Mouse (Mus musculus): ENCODE results near the gene Smarca2. TPM values are rescaled to one million over a fixed set of nuclear protein-coding genes. Genes with fewer than 3 reads are reported as not detected.
"Not testable (repeated sequence)": the region's sequence is repeated elsewhere in the genome, so short reads cannot be mapped to it uniquely, and the experiment has no call there.

Gene Smarca2
- total RNA-seq, 2 experiments from 2014 or later = 243 to 296 TPM

- intact Hi-C loops (cut with DNase I) = loop anchor here (5.0 kb wide), 1 partner anchor 694 kb away; the partner anchor contains the start of gene Pum3
These were observed 128.2 kb downstream of the Smarca2 start for GRCm38 (mm10) chr19:26733055-26733454.

GRCm38 (mm10) chr19:26733546-26734100, 128.8 kb downstream of the Smarca2 start:
- DNase-seq (ENCODE audit: low spot score in 2 of 2) = peak in 1 of 2 experiments; percentile 3
- intact Hi-C loops (cut with DNase I) = loop anchor here (5.0 kb wide), 1 partner anchor 694 kb away; the partner anchor contains the start of gene Pum3

More at GRCm38 (mm10) chr19:26733055-26733454, 128.2 kb downstream of the Smarca2 start:
- peak in 1 of 2 experiments; percentile 2 for DNase-seq (ENCODE audit: low spot score in 2 of 2)

GRCm38 (mm10) chr19:26734704-26735109, 129.9 kb downstream of the Smarca2 start:
- intact Hi-C loops (cut with DNase I) = loop anchor here (5.0 kb wide), 1 partner anchor 693 kb away; the partner anchor contains the start of gene Pum3
- DNase-seq (ENCODE audit: low spot score in 2 of 2) = peak in 1 of 2 experiments; percentile 4

GRCm38 (mm10) chr19:26745021-26745420, 140.2 kb downstream of the Smarca2 start:
- DNase-seq (ENCODE audit: low spot score in 2 of 2) = not testable (repeated sequence)
- intact Hi-C loops (cut with DNase I) = loop anchor here (5.0 kb wide), 3 partner anchors 102 to 687 kb away; partner anchors contain the start of gene Vldlr

- intact Hi-C loops (cut with DNase I) = loop anchor here (5.0 kb wide), 3 partner anchors 102 to 687 kb away; partner anchors contain the start of gene Vldlr
- DNase-seq (ENCODE audit: low spot score in 2 of 2) = no peak
These were observed 140.7 kb downstream of the Smarca2 start for GRCm38 (mm10) chr19:26745567-26745966.

GRCm38 (mm10) chr19:26746290-26746689, 141.4 kb downstream of the Smarca2 start:
- no peak for DNase-seq (ENCODE audit: low spot score in 2 of 2)
- intact Hi-C loops (cut with DNase I) = loop anchor here (5.0 kb wide), 3 partner anchors 101 to 686 kb away; partner anchors contain the start of gene Vldlr

- DNase-seq (ENCODE audit: low spot score in 2 of 2) = no peak
- intact Hi-C loops (cut with DNase I) = loop anchor here (5.0 kb wide), 3 partner anchors 100 to 685 kb away; partner anchors contain the start of gene Vldlr
These were observed 142.0 kb downstream of the Smarca2 start for GRCm38 (mm10) chr19:26746709-26747467.

GRCm38 (mm10) chr19:26747571-26748539, 143.0 kb downstream of the Smarca2 start:
- peak; percentile 75 to 79 for DNase-seq (ENCODE audit: low spot score in 2 of 2)
- intact Hi-C loops (cut with DNase I) = loop anchor here (5.0 kb wide), 3 partner anchors 99 to 684 kb away; partner anchors contain the start of gene Vldlr

- intact Hi-C loops (cut with DNase I) = loop anchor here (5.0 kb wide), 3 partner anchors 99 to 684 kb away; partner anchors contain the start of gene Vldlr
- DNase-seq (ENCODE audit: low spot score in 2 of 2) = no peak
These were observed 143.8 kb downstream of the Smarca2 start for GRCm38 (mm10) chr19:26748676-26749075.

GRCm38 (mm10) chr19:26749427-26750137, 144.7 kb downstream of the Smarca2 start:
- DNase-seq (ENCODE audit: low spot score in 2 of 2) = peak; percentile 41 to 55
- intact Hi-C loops (cut with DNase I) = loop anchor here (5.0 kb wide), 3 partner anchors 98 to 683 kb away; partner anchors contain the start of gene Vldlr

- DNase-seq (ENCODE audit: low spot score in 2 of 2) = no peak
- intact Hi-C loops (cut with DNase I) = no loop called here
These were observed 147.8 kb downstream of the Smarca2 start for GRCm38 (mm10) chr19:26752611-26753163.

- intact Hi-C loops (cut with DNase I) = no loop called here
- DNase-seq (ENCODE audit: low spot score in 2 of 2) = no peak
These were observed 148.5 kb downstream of the Smarca2 start for GRCm38 (mm10) chr19:26753266-26753872.

GRCm38 (mm10) chr19:26754016-26754794, 149.4 kb downstream of the Smarca2 start:
- intact Hi-C loops (cut with DNase I) = no loop called here
- no peak for DNase-seq (ENCODE audit: low spot score in 2 of 2)

- intact Hi-C loops (cut with DNase I) = no loop called here
- DNase-seq (ENCODE audit: low spot score in 2 of 2) = no peak
These were observed 151.1 kb downstream of the Smarca2 start for GRCm38 (mm10) chr19:26755991-26756390.

- intact Hi-C loops (cut with DNase I) = no loop called here
- DNase-seq (ENCODE audit: low spot score in 2 of 2) = no peak
These were observed 151.5 kb downstream of the Smarca2 start for GRCm38 (mm10) chr19:26756399-26756798.

- intact Hi-C loops (cut with DNase I) = no loop called here
- DNase-seq (ENCODE audit: low spot score in 2 of 2) = no peak
These were observed 153.3 kb downstream of the Smarca2 start for GRCm38 (mm10) chr19:26758156-26758555.

GRCm38 (mm10) chr19:26758620-26759019, 153.8 kb downstream of the Smarca2 start:
- intact Hi-C loops (cut with DNase I) = no loop called here
- DNase-seq (ENCODE audit: low spot score in 2 of 2) = no peak
